ENCODE assay signal across 24 mouse cellular contexts in the genomic region with DNA sequence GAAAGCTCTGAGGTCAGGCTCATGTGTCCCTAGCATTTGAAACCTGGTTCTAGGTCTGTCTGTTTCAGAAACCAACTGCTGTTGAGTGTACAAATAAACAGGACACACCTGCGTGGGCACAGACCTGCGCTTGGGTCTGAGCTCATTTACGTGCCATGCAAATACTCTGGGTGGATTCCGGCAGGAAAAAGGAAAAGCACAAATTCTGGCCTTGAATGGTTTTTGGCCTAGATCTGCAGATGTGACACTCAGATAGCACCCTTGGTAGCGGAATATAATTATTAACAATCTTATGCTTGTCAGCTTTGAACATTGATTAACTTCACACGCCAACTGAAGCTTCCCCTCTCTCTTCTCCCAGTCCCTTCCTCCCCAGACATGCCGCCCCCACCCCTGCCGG. TPM values are rescaled to one million over a fixed set of nuclear protein-coding genes. Genes with fewer than 3 reads are reported as not detected.
DNase-seq lines count a peak whose midpoint lies in the region; ATAC-seq and TF ChIP-seq lines count a peak whose summit lies in the region.
"Had no signal": no experiment of that assay in that cellular context is flagged by ENCODE, and none has a peak within 500 bp of the region (broad histone marks: within the 10 kb centered on the region; RNA-seq: fewer than 3 reads in every experiment).

No protein-coding gene starts in this region.

- no peaks in the 10 kb centered on the region for H3K9me3 ChIP-seq in liver, postnatal 0 days (ENCODE audit: low read length)
- H3K9me3 ChIP-seq: embryonic facial prominence, embryonic 12.5 days; forebrain, embryonic 15.5 days; heart, embryonic 15.5 days; hindbrain, embryonic 15.5 days; lung, embryonic 15.5 days; megakaryocyte, embryonic 14.5 days; neural tube, embryonic 13.5 days had no signal

- H3K4me2 ChIP-seq in liver, postnatal 0 days (ENCODE audit: low read depth, low read length), result peak overlapping the region; percentile 95
- H3K4me2 ChIP-seq: embryonic facial prominence, embryonic 12.5 days; forebrain, embryonic 15.5 days; heart, embryonic 15.5 days; hindbrain, embryonic 15.5 days; lung, embryonic 15.5 days had no signal

- H3K4me1 ChIP-seq in liver, adult 2 months (ENCODE audit: control insufficient read depth, insufficient read depth, low read length), result peaks cover 36% of the 10 kb centered on the region
- H3K4me1 ChIP-seq in liver, postnatal 0 days (ENCODE audit: insufficient read depth), result peaks cover 66% of the 10 kb centered on the region

- no peak for TF ChIP-seq POLR2A in liver, adult 2 months (IDR thresholded peaks at IDR 0.05; ENCODE audit: extremely low read depth, insufficient read depth, low read length)

- no peak overlapping the region for H3K9ac ChIP-seq in liver, adult 2 months (ENCODE audit: low read depth, low read length)
- H3K9ac ChIP-seq in liver, postnatal 0 days (replicated peaks), result no peak overlapping the region
- H3K9ac ChIP-seq: embryonic facial prominence, embryonic 12.5 days; forebrain, embryonic 15.5 days; heart, embryonic 15.5 days; hindbrain, embryonic 15.5 days; lung, embryonic 15.5 days; neural tube, embryonic 13.5 days had no signal

- WGBS in liver, adult 2 months, result 27% methylated on average over 8 of the region's 8 CpGs
- 64% methylated on average over 8 of the region's 8 CpGs for WGBS in liver, postnatal 0 days (ENCODE audit: insufficient replicate concordance)

- no peaks in the 10 kb centered on the region for H3K36me3 ChIP-seq in liver, adult 2 months (ENCODE audit: control insufficient read depth, insufficient read depth, low read length)
- H3K36me3 ChIP-seq in liver, postnatal 0 days (replicated peaks; ENCODE audit: insufficient read depth, low read length), result 0 out of 2 replicates have a peak, but pooled peaks cover 2% of the 10 kb centered on the region
- H3K36me3 ChIP-seq: embryonic facial prominence, embryonic 12.5 days; forebrain, embryonic 15.5 days; heart, embryonic 15.5 days; lung, embryonic 15.5 days had no signal

- no peak for ATAC-seq in liver, postnatal 0 days
- ATAC-seq: activated CD4-positive, CD25-positive, alpha-beta regulatory T cell, adult 4 months; forebrain, embryonic 15.5 days; intestine, embryonic 16.5 days had no signal

- DNase-seq in liver, adult 2 months (ENCODE audit: extremely low read depth, low read depth, low spot score), result peak; percentile 71
- no peak for DNase-seq in liver
- peak; percentile 11 for DNase-seq in c-Kit-positive CD71-positive TER-119-negative erythroid progenitor cells, embryonic 14.5 days (ENCODE audit: low read depth)
- peak; percentile 49 to 58 for DNase-seq in kidney, postnatal 36 days
- DNase-seq in liver, postnatal 0 days, result no peak
- no peak for DNase-seq in left cerebral cortex, adult 11 months (ENCODE audit: low spot score)
- no peak for DNase-seq in thymus, postnatal 4 days
- DNase-seq: adrenal gland, postnatal 10 days; cerebellum, postnatal 10 days; gastrocnemius, postnatal 36 days; heart, postnatal 4 days; layer of hippocampus, adult 9-11 months; midbrain, embryonic 14.5 days had no signal

- TF ChIP-seq EP300 in liver, postnatal 0 days (IDR thresholded peaks at IDR 0.05; ENCODE audit: low read depth), result no peak

- no peak overlapping the region for H3K27ac ChIP-seq in liver, adult 2 months (replicated peaks; ENCODE audit: insufficient read depth, low read depth, low read length)
- peak overlapping the region; percentile 85; the same call in 1 of the 2 replicates for H3K27ac ChIP-seq in liver, postnatal 0 days (ENCODE audit: low read depth)
- H3K27ac ChIP-seq: embryonic facial prominence, embryonic 12.5 days; forebrain, embryonic 15.5 days; heart, embryonic 15.5 days; hindbrain, embryonic 15.5 days; lung, embryonic 15.5 days; neural tube, embryonic 13.5 days had no signal

- no peak overlapping the region for H3K4me3 ChIP-seq in liver, adult 2 months (ENCODE audit: insufficient read depth, low read depth, low read length)
- no peak overlapping the region for H3K4me3 ChIP-seq in liver, postnatal 0 days (ENCODE audit: low read depth, low read length)
- H3K4me3 ChIP-seq: embryonic facial prominence, embryonic 12.5 days; forebrain, embryonic 15.5 days; heart, embryonic 15.5 days; hindbrain, embryonic 15.5 days; lung, embryonic 15.5 days; neural tube, embryonic 13.5 days had no signal

- no peak for TF ChIP-seq CTCF in liver, adult 2 months (IDR thresholded peaks at IDR 0.05; ENCODE audit: low read depth, low read length)
- TF ChIP-seq CTCF in liver, postnatal 0 days (IDR thresholded peaks at IDR 0.05; ENCODE audit: low read depth), result no peak

- peaks cover 21% of the 10 kb centered on the region; the same call in 1 of the 2 replicates for H3K79me2 ChIP-seq in liver, adult 2 months (ENCODE audit: control insufficient read depth, insufficient read depth, low read length)

- no peaks in the 10 kb centered on the region for H3K27me3 ChIP-seq in liver, adult 2 months (ENCODE audit: control insufficient read depth, insufficient read depth, low read length)
- H3K27me3 ChIP-seq in liver, postnatal 0 days (ENCODE audit: insufficient read depth, low read length), result peaks cover 6% of the 10 kb centered on the region
- H3K27me3 ChIP-seq: hindbrain, embryonic 15.5 days had no signal

RNA-seq across cellular contexts. Expression of a gene that starts 3.5 kb away (rescaled TPM):
- 36.0 and 46.1 TPM in 2 replicates for total RNA-seq in liver, adult 2 months (2014; rRNA removed)
- 70.0 and 76.6 TPM in 2 replicates for polyA plus RNA-seq in liver, adult 2 months (2012; rRNA removed)
- polyA plus RNA-seq in liver, postnatal 0 days (2015; fragmentation: Nextera tagmentation; extraction: Ambion mirVana), result 6.4 and 7.1 TPM in 2 replicates

RNA-seq across cellular contexts. Expression of a gene that starts 4.4 kb away (rescaled TPM):
- total RNA-seq in liver, adult 2 months (2014; rRNA removed), result not detected in 2 replicates
- 0.02 TPM in 1 of 2 replicates, not detected in the other for polyA plus RNA-seq in liver, adult 2 months (2012; rRNA removed)
- polyA plus RNA-seq in liver, postnatal 0 days (2015; fragmentation: Nextera tagmentation; extraction: Ambion mirVana), result not detected in 2 replicates
- total RNA-seq: ES-E14; gastrocnemius, postnatal 36 days had no signal
- polyA plus RNA-seq: forebrain, embryonic 15.5 days; heart, embryonic 15.5 days; intestine, embryonic 16.5 days; limb, embryonic 11.5 days had no signal

RNA-seq across cellular contexts. Expression of a gene that starts 59.1 kb away (rescaled TPM):
- 17.3 and 20.7 TPM in 2 replicates for total RNA-seq in liver, adult 2 months (2014; rRNA removed)
- 32.7 and 37.6 TPM in 2 replicates for polyA plus RNA-seq in liver, adult 2 months (2012; rRNA removed)
- 67.4 and 69.9 TPM in 2 replicates for polyA plus RNA-seq in liver, postnatal 0 days (2015; fragmentation: Nextera tagmentation; extraction: Ambion mirVana)

Comparison
In these comparisons a context has a peak if more than half of its experiments do, and no peak if none do; other contexts are left out.
1. DNase-seq: peak in liver, adult 2 months (single experiment), c-Kit-positive CD71-positive TER-119-negative erythroid progenitor cells, embryonic 14.5 days (single experiment) and kidney, postnatal 36 days (2 of 2); none in liver (single experiment), liver, postnatal 0 days (single experiment), left cerebral cortex, adult 11 months (single experiment) and thymus, postnatal 4 days (single experiment).